Mouse (Mus musculus) frontal cortex, adult 2 months (tissue): ENCODE data around the gene Opn4. TPM values are rescaled to one million over a fixed set of nuclear protein-coding genes. Genes with fewer than 3 reads are reported as not detected.

Experiments
- DNase-seq, 2 experiments: peaks; one replicate each; pipeline ENCODE4 v3.0.0; 2022; ENCODE audit warnings: low spot score in 1 of 2; ENCODE audit errors: extremely low spot score in 1 of 2
- polyA plus RNA-seq: library from polyadenylated mRNA; depleted of rRNA; stranded (reverse); fragments of >200 nt; gene quantifications from 2 replicates; pipeline ENCODE4 v1.2.3, GENCODE M21; 2012; rRNA removed

The Opn4 gene
- polyA plus RNA-seq = 0.04 and 0.10 TPM in 2 replicates

- no peak for DNase-seq
Measured at GRCm38 (mm10) chr14:34599941-34600340, at the start of gene Opn4. Gene Opn4 (minus strand): TSS chr14:34600142.

- no peak for DNase-seq
Measured at GRCm38 (mm10) chr14:34647870-34648475, 48.0 kb upstream of the Opn4 start.

- DNase-seq = no peak
Measured at GRCm38 (mm10) chr14:34644140-34644539, 44.2 kb upstream of the Opn4 start.

- no peak for DNase-seq
Measured at GRCm38 (mm10) chr14:34635721-34636120, 35.8 kb upstream of the Opn4 start.

- DNase-seq = no peak
Measured at GRCm38 (mm10) chr14:34635192-34635591, 35.2 kb upstream of the Opn4 start.

GRCm38 (mm10) chr14:34632722-34633448 is 32.9 kb upstream of the Opn4 start:
- DNase-seq = no peak

- no peak for DNase-seq
Measured at GRCm38 (mm10) chr14:34626824-34627223, 26.9 kb upstream of the Opn4 start.

- no peak for DNase-seq
Measured at GRCm38 (mm10) chr14:34623531-34624210, 23.7 kb upstream of the Opn4 start.

GRCm38 (mm10) chr14:34623074-34623473 is 23.1 kb upstream of the Opn4 start:
- no peak for DNase-seq

GRCm38 (mm10) chr14:34620611-34621376 is 20.9 kb upstream of the Opn4 start:
- DNase-seq = peak in 1 of 2 experiments; percentile 51

- DNase-seq = no peak
Measured at GRCm38 (mm10) chr14:34618808-34619207, 18.9 kb upstream of the Opn4 start.

- DNase-seq = peak; percentile 37 to 94
Measured at GRCm38 (mm10) chr14:34616821-34617220, 16.9 kb upstream of the Opn4 start.

- DNase-seq = no peak
Measured at GRCm38 (mm10) chr14:34615625-34616024, 15.7 kb upstream of the Opn4 start.

GRCm38 (mm10) chr14:34615082-34615481 is 15.1 kb upstream of the Opn4 start:
- DNase-seq = no peak

GRCm38 (mm10) chr14:34614551-34614950 is 14.6 kb upstream of the Opn4 start:
- no peak for DNase-seq

GRCm38 (mm10) chr14:34613523-34613922 is 13.6 kb upstream of the Opn4 start:
- DNase-seq = no peak

GRCm38 (mm10) chr14:34612222-34612621 is 12.3 kb upstream of the Opn4 start:
- DNase-seq = no peak

- DNase-seq = no peak
Measured at GRCm38 (mm10) chr14:34611591-34611990, 11.6 kb upstream of the Opn4 start.

- DNase-seq = no peak
Measured at GRCm38 (mm10) chr14:34601910-34602309, 2.0 kb upstream of the Opn4 start.

- DNase-seq = no peak
Measured at GRCm38 (mm10) chr14:34595596-34596255, 4.2 kb downstream of the Opn4 start.
